Mouse (Mus musculus): ENCODE data around the gene Gm5475. TPM values are rescaled to one million over a fixed set of nuclear protein-coding genes. Genes with fewer than 3 reads are reported as not detected.
"Not testable (repeated sequence)": the region's sequence is repeated elsewhere in the genome, so short reads cannot be mapped to it uniquely, and the experiment has no call there.

The Gm5475 gene
- not detected for total RNA-seq (2021)
- long read RNA-seq, experiment 1 = 0 reads
- long read RNA-seq, experiment 2 = 0 reads

GRCm38 (mm10) chr15:100421758-100422197 lies at the start of gene Gm5475:
Gm5475 (plus strand) TSS chr15:100422147.
- not testable (repeated sequence) for DNase-seq (ENCODE audit: low spot score in 2 of 2)

- DNase-seq (ENCODE audit: low spot score in 2 of 2) = peak; percentile 65 to 78
Observed at GRCm38 (mm10) chr15:100375066-100375465, 46.9 kb upstream of the Gm5475 start.

DNA sequence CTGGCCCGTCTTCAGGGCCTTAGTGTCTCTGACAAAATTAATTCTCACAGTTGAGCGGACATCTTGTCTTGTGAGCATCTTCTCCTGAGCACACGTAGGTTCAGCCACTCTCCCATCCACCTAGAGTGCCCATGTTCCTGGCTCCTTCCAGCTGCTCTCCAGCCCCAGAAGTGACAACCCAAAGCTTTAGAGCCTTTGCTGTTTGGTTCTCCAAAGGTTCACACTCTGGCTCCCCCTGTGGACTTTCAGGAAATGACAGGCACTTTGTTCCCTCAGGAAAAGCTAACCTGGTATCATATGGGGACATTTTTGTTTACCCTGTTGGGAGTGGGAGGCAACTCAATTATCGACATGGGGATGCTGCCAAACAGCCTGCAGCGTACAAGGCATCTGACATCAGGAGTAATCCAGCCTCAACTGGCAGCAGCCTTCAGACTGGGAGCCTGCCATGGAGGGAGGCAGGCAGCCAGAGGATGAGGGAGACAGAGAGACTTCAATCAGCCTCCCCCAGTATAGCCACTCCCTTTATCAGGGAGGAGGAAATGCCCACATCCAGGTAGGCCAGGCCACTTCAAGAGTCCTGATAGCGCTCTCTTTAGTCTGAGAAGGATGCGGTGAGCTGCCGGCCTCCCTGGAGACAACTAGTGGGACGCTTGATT lies 44.0 kb upstream of the Gm5475 start:
- DNase-seq (ENCODE audit: low spot score in 2 of 2) = peak; percentile 43 to 66

GRCm38 (mm10) chr15:100379658-100380057 lies 42.3 kb upstream of the Gm5475 start:
- DNase-seq (ENCODE audit: low spot score in 2 of 2) = no peak

- DNase-seq (ENCODE audit: low spot score in 2 of 2) = no peak
Observed at GRCm38 (mm10) chr15:100380104-100380503, 41.8 kb upstream of the Gm5475 start.

DNA sequence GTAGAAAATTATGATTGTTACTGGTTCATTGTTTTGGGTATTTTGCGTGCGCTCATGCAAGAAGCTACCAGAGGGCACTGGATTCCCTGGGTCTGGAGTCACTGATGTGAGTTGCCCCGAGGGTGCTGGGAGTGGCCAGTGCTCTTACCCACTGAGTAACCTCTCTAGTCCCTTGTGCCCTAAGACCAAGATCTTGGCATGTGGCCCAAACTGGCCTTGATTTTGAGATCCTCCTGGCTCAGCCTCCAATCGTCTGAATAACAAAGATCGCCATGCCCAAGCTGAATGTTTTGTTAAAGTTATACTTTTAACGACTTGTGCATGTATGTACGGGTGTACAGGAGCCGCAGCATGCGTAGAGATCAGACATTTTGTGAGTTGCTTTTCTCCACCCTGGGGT lies 36.2 kb upstream of the Gm5475 start:
- DNase-seq (ENCODE audit: low spot score in 2 of 2) = no peak

GRCm38 (mm10) chr15:100387544-100388223 lies 34.3 kb upstream of the Gm5475 start:
- no peak for DNase-seq (ENCODE audit: low spot score in 2 of 2)

DNA sequence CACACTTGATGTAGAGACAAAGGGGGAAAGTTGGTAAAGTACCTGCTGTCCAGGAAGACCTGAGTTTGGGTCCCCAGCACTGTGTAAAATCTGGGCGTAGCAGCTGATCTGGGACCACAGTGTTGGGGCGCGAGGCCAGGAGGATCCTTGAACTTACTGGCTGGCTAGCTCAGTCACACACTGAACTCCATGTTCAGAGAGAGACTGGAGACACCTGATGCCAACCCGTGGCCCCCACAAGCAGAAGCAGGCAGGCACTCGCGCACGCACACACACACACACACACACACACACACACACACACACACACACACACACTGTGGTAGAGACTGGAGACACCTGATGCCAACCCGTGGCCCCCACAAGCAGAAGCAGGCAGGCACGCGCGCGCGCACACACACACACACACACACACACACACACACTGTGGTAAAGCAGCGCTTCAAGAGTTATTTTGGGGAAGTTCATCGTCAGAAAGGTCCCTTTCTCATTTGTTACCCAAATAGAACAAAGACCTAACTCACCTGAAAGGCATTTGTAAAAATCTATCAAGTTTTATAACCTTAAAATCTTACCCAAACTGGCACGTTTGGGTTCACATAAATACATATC lies 33.6 kb upstream of the Gm5475 start:
- no peak for DNase-seq (ENCODE audit: low spot score in 2 of 2)

- no peak for DNase-seq (ENCODE audit: low spot score in 2 of 2)
Observed at GRCm38 (mm10) chr15:100388886-100389285, 33.1 kb upstream of the Gm5475 start.

DNA sequence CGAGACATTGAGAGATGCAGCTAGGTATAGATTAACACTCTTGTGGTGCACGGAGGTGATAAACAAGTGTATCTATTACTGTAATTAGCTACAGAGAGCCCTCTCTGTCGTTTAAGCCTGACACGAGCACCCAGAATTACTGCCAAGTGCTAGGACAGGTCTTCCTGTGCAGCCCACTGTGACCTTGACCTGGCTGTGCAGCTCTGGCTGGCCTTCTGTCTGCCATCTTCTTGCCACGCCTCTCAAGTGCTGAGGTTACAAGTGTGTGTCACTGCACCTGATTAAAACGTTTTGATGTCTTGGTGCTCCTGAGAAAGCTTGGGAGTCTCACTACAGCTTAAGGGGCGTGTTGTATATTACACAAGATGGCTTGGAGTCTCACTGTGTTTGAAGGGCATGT lies 30.9 kb upstream of the Gm5475 start:
- no peak for DNase-seq (ENCODE audit: low spot score in 2 of 2)

DNA sequence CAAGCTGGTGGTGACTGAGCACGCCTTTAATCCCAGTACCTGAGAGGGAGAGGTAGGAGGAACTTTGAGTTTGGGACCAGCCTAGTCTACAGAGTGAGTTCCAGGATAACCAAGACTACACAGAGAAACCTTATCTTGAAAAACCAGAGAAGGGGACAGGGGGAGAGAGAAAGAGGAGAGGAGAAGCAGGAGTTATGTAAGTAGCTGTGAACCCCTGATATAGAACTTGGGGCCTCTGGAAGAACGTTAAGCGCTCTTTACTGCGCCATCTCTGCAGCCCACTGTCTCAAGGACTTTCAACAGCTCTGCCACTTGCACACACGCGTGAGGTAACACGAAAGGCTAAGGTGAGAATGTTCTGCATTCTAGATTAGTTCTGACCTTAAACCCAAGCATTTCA lies 30.3 kb upstream of the Gm5475 start:
- DNase-seq (ENCODE audit: low spot score in 2 of 2) = no peak

- no peak for DNase-seq (ENCODE audit: low spot score in 2 of 2)
Observed at GRCm38 (mm10) chr15:100393016-100393415, 28.9 kb upstream of the Gm5475 start.

- no peak for DNase-seq (ENCODE audit: low spot score in 2 of 2)
Observed at GRCm38 (mm10) chr15:100395561-100395960, 26.4 kb upstream of the Gm5475 start.

GRCm38 (mm10) chr15:100400592-100401250 lies 21.2 kb upstream of the Gm5475 start:
- DNase-seq (ENCODE audit: low spot score in 2 of 2) = no peak

- DNase-seq (ENCODE audit: low spot score in 2 of 2) = no peak
Observed at GRCm38 (mm10) chr15:100401811-100402210, 20.1 kb upstream of the Gm5475 start.

- no peak for DNase-seq (ENCODE audit: low spot score in 2 of 2)
Observed at GRCm38 (mm10) chr15:100402347-100402746, 19.6 kb upstream of the Gm5475 start.

- no peak for DNase-seq (ENCODE audit: low spot score in 2 of 2)
Observed at GRCm38 (mm10) chr15:100402798-100403197, 19.1 kb upstream of the Gm5475 start.

DNA sequence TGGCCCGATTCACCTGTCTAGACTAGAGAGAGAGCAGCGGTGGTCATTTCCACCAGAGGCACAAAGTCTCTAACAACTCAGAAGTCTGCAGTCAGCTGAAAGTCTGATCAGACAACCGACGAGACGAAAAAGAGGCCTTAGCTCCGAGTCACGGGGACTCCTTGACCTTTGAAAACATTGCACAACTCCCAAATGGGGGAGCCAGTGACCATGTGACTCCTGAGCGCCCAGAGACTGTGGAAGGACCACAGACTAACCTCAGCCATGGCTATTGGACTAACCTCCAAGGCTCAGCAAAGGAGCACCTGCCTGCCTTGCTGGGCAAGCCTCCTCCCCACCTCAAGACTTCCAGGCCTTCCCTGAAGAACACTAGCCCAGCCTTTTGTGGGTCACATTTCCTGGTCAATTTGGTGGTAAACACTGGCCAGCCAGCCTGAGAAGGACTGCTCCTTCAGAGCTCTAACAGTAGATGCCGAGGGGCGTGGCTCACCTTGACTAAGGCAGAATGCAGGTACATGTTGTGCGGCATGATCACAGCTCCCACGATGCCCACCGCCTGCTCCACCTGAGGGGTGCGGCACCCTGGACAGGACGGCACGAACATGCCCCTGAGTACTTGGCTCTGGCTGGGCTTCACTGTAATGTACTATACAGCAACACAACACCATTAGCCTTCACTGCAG lies 18.5 kb upstream of the Gm5475 start:
- no peak for DNase-seq (ENCODE audit: low spot score in 2 of 2)

DNA sequence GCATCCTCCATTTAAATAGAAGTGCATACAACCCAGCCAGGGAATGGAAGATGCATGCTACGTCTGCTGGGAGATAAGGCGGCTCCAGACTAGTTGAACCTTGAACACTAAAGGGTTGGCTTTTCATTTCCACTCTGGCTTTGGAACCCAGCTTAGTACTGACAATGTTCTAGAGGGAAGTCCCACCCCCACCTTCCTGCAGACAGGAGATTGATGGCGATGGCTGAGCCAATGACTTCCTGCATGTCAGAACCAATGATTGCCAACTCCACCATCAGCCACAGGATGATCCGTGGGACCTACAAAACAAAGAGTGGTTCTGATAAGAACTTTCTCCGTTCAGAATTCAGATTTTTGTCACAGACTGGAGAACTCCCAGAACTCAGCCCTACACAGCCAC lies 15.9 kb upstream of the Gm5475 start:
- no peak for DNase-seq (ENCODE audit: low spot score in 2 of 2)

GRCm38 (mm10) chr15:100410918-100411672 lies 10.9 kb upstream of the Gm5475 start:
- no peak for DNase-seq (ENCODE audit: low spot score in 2 of 2)
